Mouse (Mus musculus): ENCODE measurements around the gene Serping1.

Gene Serping1

GRCm38 (mm10) chr2:84779210-84779609, 4.0 kb upstream of the Serping1 start:
- no peak for DNase-seq (ENCODE audit: low spot score in 2 of 2)

- no peak for DNase-seq (ENCODE audit: low spot score in 2 of 2)
These were observed 2.5 kb upstream of the Serping1 start for GRCm38 (mm10) chr2:84777706-84778105.

DNA sequence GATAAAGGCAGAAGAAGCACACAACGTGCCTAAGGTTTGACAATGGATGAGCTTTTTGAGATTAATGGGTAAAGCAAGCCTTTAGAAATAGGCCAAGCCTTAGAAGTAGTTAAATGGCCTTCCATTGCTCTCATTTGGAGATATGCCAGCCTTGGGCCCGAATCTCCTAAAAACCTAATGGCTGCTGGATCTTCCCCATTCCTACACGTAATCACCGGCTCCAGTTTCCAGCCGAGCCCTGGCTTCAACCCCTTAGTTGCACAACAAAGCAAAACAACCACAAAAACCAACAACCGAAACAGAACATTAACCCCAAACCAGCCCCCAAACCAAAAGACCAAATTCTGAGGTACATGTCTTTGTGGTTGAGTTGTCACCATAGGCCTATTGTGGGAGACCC, 421 bp upstream of the Serping1 start:
- DNase-seq (ENCODE audit: low spot score in 2 of 2), result no peak

DNA sequence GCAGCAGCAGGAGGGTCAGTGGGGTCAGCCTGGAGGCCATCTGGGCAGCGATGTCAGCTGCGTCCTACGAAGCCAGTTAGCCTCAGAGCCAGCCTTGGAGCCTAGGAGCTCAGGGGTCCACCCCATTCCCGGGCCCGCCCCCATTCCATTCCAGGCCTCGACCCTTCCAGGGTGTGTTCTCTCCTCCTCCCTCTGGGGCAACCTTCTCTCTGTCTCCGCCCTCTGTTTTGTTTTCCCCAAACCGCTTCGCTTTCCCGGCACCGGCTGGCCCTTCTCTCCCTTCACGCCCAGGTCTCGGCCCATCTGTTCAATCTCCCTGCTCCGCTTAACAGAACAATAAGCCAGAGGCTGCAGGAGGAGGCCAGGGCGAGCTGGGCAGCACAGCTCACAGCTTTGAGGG, 493 bp downstream of the Serping1 start:
- peak in 1 of 2 experiments; percentile 4 for DNase-seq (ENCODE audit: low spot score in 2 of 2)

GRCm38 (mm10) chr2:84773195-84773594, 2.0 kb downstream of the Serping1 start:
- no peak for DNase-seq (ENCODE audit: low spot score in 2 of 2)

DNA sequence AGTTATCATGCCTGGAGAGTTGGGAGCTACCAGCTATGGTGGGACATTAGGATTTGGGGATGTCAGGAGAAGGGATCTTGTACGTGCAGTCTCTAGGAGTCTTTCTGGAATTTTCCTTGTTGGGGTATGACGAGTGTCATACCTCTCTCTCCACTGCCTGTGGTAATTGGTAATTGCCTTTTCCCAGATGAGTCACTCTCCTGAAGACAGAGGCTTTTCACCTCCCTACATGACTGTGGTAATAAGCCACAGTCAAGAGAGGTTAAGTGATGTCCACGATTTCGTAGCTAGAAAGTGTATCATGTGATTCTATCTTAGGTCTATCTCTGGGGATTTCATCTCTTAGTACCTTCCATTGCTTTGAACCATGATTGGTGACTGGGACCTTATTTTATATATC, 2.8 kb downstream of the Serping1 start:
- DNase-seq (ENCODE audit: low spot score in 2 of 2), result no peak

- no peak for DNase-seq (ENCODE audit: low spot score in 2 of 2)
These were observed 4.7 kb downstream of the Serping1 start for GRCm38 (mm10) chr2:84770501-84770900.

GRCm38 (mm10) chr2:84762818-84763217, 12.4 kb downstream of the Serping1 start:
- DNase-seq (ENCODE audit: low spot score in 2 of 2), result no peak

DNA sequence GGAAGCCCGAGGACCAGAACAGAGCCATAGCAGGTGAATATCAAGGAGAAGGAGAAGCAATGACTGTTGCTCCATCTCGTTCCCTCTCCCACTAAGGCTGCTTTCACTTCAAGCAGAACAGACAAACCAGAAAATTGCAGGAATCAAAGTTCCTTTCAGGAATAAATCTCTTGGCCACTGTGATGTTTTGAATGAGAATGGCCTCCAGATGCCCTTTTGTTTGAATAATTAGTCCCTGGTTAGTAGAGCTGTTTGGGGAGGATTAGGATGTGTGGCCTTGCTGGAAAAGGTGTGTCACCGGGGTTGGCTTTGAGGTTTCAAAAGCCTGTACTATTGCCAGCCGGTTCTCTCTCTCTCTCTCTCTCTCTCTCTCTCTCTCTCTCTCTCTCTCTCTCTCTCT, 12.9 kb downstream of the Serping1 start:
- no peak for DNase-seq (ENCODE audit: low spot score in 2 of 2)

- DNase-seq (ENCODE audit: low spot score in 2 of 2), result no peak
These were observed 13.4 kb downstream of the Serping1 start for GRCm38 (mm10) chr2:84761840-84762239.

- no peak for DNase-seq (ENCODE audit: low spot score in 2 of 2)
These were observed 13.9 kb downstream of the Serping1 start for GRCm38 (mm10) chr2:84761309-84761708.

DNA sequence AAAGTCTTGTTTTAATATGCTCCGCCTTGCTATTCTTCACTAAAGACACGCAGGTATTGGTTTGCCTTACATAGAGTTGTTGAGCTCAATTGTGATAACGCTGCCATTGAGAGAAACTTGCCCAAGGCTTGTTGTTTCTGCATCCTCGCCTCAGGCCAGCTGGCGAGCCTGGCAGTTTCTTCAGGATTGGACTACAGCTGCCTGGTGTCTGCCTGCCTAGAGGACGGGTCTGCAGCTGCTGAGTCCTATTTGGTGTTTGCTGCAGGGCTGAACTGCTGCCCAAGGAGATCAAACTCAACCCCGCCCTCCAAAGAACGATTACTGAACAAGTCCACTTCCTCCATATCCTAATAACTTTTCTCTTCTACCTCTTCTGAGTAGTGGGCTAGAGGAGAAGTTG, 14.5 kb downstream of the Serping1 start:
- DNase-seq (ENCODE audit: low spot score in 2 of 2), result no peak

- DNase-seq (ENCODE audit: low spot score in 2 of 2), result no peak
These were observed 16.6 kb downstream of the Serping1 start for GRCm38 (mm10) chr2:84758542-84759127.

- DNase-seq (ENCODE audit: low spot score in 2 of 2), result no peak
These were observed 18.1 kb downstream of the Serping1 start for GRCm38 (mm10) chr2:84757026-84757682.

DNA sequence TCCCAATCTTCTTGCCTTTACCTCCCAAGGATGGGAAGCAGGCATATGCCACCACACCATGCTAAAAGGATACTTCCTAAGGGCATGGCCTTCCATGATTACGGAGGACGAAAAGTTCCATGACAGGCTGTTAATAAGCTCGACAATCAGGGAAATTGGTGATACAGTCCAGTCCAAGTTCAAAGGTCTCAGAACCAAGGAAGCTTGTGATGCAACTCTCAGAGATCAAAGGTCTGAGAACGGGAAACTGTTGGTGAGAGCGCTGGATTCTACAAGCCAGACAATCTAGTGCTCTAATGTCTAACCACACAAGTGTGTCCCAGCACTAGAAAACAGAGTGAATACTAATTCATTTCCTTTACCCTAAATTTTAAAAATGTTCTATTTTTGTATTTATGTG, 19.0 kb downstream of the Serping1 start:
- no peak for DNase-seq (ENCODE audit: low spot score in 2 of 2)

DNA sequence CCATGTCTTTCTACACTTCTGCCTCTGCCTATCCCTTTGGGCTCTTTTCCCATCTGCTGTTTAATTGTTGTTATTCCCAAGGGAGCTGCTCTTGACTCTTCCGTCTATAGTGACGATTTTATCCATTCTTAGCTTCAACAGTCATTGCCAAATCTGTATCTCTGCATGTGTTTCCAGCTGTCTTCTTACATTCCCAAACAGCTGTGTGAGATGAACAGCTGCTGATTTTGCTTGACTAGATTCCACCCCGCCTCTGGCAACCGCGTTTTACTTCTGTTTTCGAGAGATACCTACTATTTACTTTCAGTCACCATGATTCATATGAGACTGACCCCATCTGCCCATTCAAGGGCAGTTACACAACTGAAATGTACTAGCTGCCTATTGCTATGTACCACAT, 25.1 kb downstream of the Serping1 start:
- DNase-seq (ENCODE audit: low spot score in 2 of 2), result no peak

GRCm38 (mm10) chr2:84744126-84744525, 31.1 kb downstream of the Serping1 start:
- DNase-seq (ENCODE audit: low spot score in 2 of 2), result no peak

- peak in 1 of 2 experiments; percentile 58 for DNase-seq (ENCODE audit: low spot score in 2 of 2)
These were observed 31.7 kb downstream of the Serping1 start, which contains the start of gene Gm19426 for GRCm38 (mm10) chr2:84743561-84743960. Gene Gm19426 (minus strand): TSS chr2:84743655.

DNA sequence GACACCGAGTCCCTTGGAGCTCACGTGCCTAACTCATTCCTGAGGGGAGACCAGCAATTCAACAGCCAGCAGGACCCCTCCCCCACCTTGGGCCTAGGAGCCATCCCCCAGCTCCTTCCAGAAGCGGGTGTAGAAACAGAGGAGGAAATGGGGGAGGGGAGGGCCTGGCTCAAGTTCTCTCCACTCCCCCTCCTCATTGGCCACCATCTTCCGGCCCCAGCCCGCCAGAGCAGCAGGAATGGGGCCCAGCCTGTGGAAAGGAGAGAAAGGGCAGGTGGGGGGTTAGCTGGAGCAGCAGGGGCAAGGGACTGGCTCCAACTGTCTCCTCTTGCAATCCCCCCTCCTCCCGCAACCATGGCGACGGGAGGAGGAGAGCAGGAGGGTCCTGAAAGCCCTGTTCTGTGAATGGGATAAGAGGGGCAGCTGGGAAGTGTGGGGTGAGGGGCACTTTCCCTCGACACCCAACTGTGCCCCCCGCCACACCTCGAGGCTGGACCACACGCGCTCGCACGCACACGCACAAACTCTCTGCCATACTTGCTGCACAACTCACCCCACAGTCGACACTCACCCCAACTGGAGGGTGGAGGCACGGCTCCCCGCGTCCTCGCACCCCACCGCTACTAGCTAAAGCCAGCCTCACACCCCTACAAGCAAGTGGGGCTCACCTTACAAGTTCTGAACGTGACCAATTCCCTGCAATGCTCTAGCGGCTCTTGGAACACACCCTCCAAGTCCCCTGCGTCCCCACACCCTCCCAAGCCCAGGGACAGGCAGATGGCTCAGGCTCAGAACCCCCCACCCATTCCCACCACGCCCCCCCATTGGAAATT, 32.6 kb downstream of the Serping1 start:
- no peak for DNase-seq (ENCODE audit: low spot score in 2 of 2)

DNA sequence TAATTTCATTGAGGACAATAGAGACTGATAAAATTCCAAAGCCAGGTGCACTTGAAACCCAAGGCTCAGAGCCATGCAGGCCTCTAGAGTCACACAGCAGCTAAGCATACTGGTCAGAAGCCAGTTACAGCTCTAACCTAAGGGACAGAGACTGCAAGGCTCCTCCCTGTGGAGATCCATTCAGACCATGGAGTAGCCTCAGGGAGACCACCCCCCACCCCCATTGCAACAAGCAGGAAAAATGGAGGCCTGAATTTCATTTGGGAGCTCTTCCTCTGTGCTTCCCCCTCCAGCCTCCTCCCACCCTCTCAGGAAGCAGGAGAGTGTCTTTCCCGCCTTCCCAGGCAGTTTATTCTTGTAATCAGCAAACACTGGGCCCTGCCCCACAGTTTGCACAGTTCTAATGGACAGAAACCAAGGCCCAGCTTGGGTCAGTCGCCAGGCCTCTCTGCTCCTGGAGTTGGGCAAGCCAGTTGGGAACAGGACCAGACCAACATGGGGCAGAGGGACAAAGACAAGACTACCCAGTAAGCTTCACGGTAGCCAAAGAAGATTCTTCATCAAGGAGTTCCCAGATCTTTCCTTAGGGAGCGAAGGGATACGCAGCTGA, 33.3 kb downstream of the Serping1 start:
- DNase-seq (ENCODE audit: low spot score in 2 of 2), result no peak

DNA sequence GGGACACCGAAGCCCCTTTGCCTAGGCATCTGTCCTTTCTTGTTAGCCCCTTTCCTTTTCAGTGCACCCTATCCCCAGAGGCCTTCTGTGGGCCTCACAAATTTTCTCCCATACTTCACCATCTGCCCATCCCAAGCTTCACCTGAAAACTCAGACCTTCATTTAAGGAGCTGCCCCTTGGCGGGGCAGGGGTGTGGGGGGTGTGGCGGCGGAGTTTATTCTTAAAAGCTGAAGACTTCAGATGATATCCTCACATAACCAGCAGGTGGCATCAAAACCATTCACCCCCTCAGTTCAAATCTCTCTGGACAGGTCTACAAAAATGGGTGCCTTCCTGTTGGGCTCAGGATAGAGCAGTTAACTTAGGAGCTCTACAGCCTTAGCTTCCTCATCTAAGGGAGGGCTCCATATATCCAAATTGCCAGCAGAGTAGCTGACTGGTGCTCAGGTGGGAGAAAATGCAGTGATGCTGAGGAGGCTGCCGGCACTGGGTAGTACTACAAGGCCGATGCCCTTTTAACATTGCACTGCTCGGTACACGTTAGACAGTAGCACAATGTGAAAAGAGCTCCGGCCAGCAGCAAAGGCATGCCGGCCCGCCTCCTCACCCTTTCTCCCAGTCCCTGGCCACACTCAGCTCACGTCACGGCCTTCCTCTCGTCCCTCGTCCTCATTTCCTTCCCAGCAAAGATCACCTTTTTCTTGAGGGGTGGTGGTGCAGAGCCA, 34.5 kb downstream of the Serping1 start:
- no peak for DNase-seq (ENCODE audit: low spot score in 2 of 2)

Measured in frontal cortex, postnatal 36 days (tissue).